Mouse (Mus musculus) forebrain, embryonic 12.5 days (tissue): ENCODE data around the gene Tenm4. TPM values are rescaled to one million over a fixed set of nuclear protein-coding genes. Genes with fewer than 3 reads are reported as not detected.

ENCODE experiments used
- ATAC-seq: fragments of 200-750 bp; cut with Nextera tagmentation; 2 replicates; pipeline ENCODE4 v1.8.0; 2017; ENCODE audit warnings: moderate TSS enrichment; ENCODE audit not compliant: low FRiP score
- H3K27ac ChIP-seq: fragments of 300-500 bp; sonication (generic); 2 replicates; pipeline ENCODE4 v1.5.1; 2016; ENCODE audit warnings: mild to moderate bottlenecking
- H3K27me3 ChIP-seq: fragments of 300-500 bp; sonication (generic); 2 replicates; pipeline ENCODE4 v1.6.1; 2016; ENCODE audit warnings: mild to moderate bottlenecking
- H3K36me3 ChIP-seq: fragments of 300-500 bp; sonication (generic); replicated peaks from 2 replicates; pipeline ENCODE4 v1.6.1; 2016; ENCODE audit warnings: mild to moderate bottlenecking
- H3K4me1 ChIP-seq: fragments of 300-500 bp; sonication (generic); 2 replicates; pipeline ENCODE4 v1.6.1; 2016
- H3K4me2 ChIP-seq: fragments of 300-500 bp; sonication (generic); 2 replicates; pipeline ENCODE4 v1.6.1; 2016; ENCODE audit warnings: mild to moderate bottlenecking, moderate library complexity
- H3K4me3 ChIP-seq: fragments of 300-500 bp; sonication (generic); replicated peaks from 2 replicates; pipeline ENCODE4 v1.5.1; 2016; ENCODE audit warnings: mild to moderate bottlenecking
- H3K9ac ChIP-seq: fragments of 300-500 bp; sonication (generic); 2 replicates; pipeline ENCODE4 v1.6.1; 2016; ENCODE audit warnings: mild to moderate bottlenecking
- H3K9me3 ChIP-seq: fragments of 300-500 bp; sonication (generic); 2 replicates; pipeline ENCODE4 v1.6.1; 2016
- WGBS: fragments of 180-500 bp; shearing (Covaris S2); methylation state at CpG from one replicate; pipeline ENCODE4 v1.1.7; 2016; 5-methylcytosine and 5-hydroxymethylcytosine counted together
- polyA plus RNA-seq: library from polyadenylated mRNA; unstranded; fragments of >200 nt; fragmentation: Nextera tagmentation; extraction: Ambion mirVana; gene quantifications from 2 replicates; pipeline ENCODE4 v1.2.1, GENCODE M21; 2016

Gene Tenm4
- polyA plus RNA-seq, 1 experiment from 2014 or later, result 62.3 TPM

GRCm38 (mm10) chr7:96480351-96480983 is 309.4 kb downstream of the Tenm4 start:
- ATAC-seq, result 0 out of 2 replicates have a peak, but pooled peaks have one; percentile 27
- WGBS, result 74% methylated on average over 9 of the region's 9 CpGs
- H3K27ac ChIP-seq, result no peak overlapping the region

DNA sequence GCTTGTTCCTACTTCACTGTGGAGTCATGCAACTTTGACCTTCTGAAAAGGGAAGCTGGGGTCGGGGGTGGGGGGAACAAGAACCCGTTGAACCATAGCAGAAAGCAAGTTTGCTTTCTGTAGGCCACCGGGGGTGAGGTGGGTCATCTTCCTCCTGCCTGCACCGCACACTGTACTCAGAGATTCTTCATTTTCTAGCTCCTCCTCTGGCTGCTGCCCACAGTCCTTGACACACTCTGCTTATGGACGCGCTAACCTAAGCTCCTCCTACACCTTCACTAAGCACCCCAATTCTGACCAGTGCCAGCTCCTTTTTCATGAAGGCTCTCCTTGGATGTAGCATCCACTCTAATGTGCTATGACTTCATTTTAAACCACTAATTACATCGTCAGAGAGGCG is 311.9 kb downstream of the Tenm4 start:
- Histone ChIP-seq H3K36me3 (no peaks in the 10 kb centered on the region; the same call in 1 of the 2 replicates), H3K4me3 (no peak overlapping the region), H3K4me2 (no peak overlapping the region), H3K9me3 (no peaks in the 10 kb centered on the region), H3K27me3 (no peaks in the 10 kb centered on the region), H3K4me1 (peaks cover 8% of the 10 kb centered on the region), H3K9ac (no peak overlapping the region), H3K27ac (no peak overlapping the region)
- whole genome bisulfite sequencing, result 81% methylated on average over 8 of the region's 8 CpGs
- no peak for ATAC-seq

More at GRCm38 (mm10) chr7:96480351-96480983, 309.4 kb downstream of the Tenm4 start:
- peaks cover 8% of the 10 kb centered on the region for H3K4me1 ChIP-seq
- no peaks in the 10 kb centered on the region for H3K9me3 ChIP-seq
- no peaks in the 10 kb centered on the region; the same call in 1 of the 2 replicates for H3K36me3 ChIP-seq
- H3K4me3 ChIP-seq, result no peak overlapping the region
- H3K4me2 ChIP-seq, result no peak overlapping the region
- no peaks in the 10 kb centered on the region for H3K27me3 ChIP-seq
- H3K9ac ChIP-seq, result no peak overlapping the region

DNA sequence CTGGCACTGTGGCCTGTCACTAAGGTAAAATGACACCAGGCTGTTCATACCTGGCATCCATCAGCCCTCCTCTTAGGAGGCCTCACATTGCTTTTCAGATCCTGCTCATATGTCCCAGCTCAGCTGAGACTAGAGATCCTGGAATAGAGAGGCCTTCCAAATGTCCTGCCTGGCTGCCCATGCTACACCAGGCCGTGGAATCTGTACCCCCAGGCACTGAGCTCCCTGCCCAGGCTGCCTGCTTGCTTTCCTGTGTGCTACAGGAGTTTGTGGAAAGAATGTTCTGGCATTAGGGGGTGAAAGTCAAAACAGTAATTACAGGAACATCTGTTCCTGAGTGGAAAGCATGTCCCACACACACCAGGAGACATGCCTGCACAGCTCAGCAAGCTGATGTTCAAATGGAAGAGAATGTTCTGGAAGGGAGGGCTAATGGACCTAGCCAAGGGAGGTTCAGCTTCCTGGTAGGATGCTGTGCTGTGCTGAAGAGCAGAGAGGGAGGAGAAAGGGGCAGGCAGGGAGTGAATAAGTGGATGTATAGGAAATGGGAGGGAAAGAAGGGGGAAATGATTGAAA is 313.0 kb downstream of the Tenm4 start:
- Histone ChIP-seq H3K27ac (no peak overlapping the region), H3K9me3 (no peaks in the 10 kb centered on the region), H3K4me1 (peaks cover 8% of the 10 kb centered on the region), H3K4me2 (no peak overlapping the region), H3K27me3 (no peaks in the 10 kb centered on the region), H3K4me3 (no peak overlapping the region), H3K36me3 (no peaks in the 10 kb centered on the region; the same call in 1 of the 2 replicates), H3K9ac (no peak overlapping the region)
- ATAC-seq, result no peak
- WGBS, result 90% methylated on average over 1 of the region's 1 CpGs

- Histone ChIP-seq H3K27ac (no peak overlapping the region), H3K4me2 (no peak overlapping the region), H3K36me3 (no peaks in the 10 kb centered on the region), H3K9ac (no peak overlapping the region), H3K27me3 (no peaks in the 10 kb centered on the region), H3K4me3 (no peak overlapping the region), H3K9me3 (no peaks in the 10 kb centered on the region), H3K4me1 (no peaks in the 10 kb centered on the region)
- ATAC-seq, result no peak
- 89% methylated on average over 6 of the region's 6 CpGs for WGBS
Observed at GRCm38 (mm10) chr7:96489348-96490076, 318.5 kb downstream of the Tenm4 start.

DNA sequence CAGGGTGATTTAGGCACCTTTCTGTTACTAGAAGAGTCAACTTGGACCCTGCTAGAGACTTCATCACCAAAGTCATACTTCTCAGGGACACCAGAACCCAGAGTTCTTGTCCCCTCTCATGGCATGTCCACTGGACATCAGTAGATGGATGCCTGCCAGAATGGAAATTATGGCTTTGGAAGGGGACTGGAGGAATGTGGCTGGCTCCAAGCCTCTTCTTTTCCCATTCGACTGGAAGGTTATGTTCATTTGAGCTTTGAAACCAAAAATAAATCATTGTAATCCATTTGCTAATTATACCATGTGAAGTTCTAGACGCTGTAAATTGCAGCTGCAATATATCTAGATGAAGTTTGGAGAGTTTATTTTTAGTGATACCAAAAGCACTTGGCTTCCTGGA is 320.9 kb downstream of the Tenm4 start:
- Histone ChIP-seq H3K9ac (no peak overlapping the region), H3K27ac (no peak overlapping the region), H3K27me3 (no peaks in the 10 kb centered on the region), H3K9me3 (no peaks in the 10 kb centered on the region), H3K4me2 (no peak overlapping the region), H3K4me3 (no peak overlapping the region), H3K4me1 (no peaks in the 10 kb centered on the region), H3K36me3 (no peaks in the 10 kb centered on the region)
- WGBS, result 88% methylated on average over 2 of the region's 2 CpGs
- no peak for ATAC-seq

- no peak overlapping the region for H3K9ac ChIP-seq
- 93% methylated on average over 7 of the region's 7 CpGs for WGBS
- H3K27me3 ChIP-seq, result no peaks in the 10 kb centered on the region
- no peaks in the 10 kb centered on the region for H3K9me3 ChIP-seq
- ATAC-seq, result no peak
- H3K4me3 ChIP-seq, result no peak overlapping the region
- H3K4me2 ChIP-seq, result no peak overlapping the region
- H3K4me1 ChIP-seq, result no peaks in the 10 kb centered on the region
- H3K36me3 ChIP-seq, result no peaks in the 10 kb centered on the region
- no peak overlapping the region for H3K27ac ChIP-seq
Observed at GRCm38 (mm10) chr7:96492696-96493095, 321.6 kb downstream of the Tenm4 start.

DNA sequence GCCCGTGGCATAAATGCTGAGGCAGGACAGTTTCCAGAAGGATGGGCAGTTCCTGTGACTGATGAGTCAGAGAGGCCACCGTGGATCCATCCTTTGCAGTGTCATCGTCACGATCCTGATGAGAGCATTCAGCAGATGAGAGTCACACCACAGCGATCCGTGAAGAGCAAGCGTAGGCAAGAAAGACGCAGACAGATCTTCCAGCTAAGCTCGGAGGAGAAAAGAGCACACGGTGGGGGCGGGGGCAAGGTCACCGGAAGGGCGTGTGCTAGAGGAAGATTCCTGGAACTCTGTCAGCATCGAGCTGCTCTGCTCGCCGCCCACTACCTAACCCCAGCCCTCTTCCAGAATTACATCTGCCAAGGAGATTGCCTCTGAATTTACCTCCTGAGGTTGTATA is 323.0 kb downstream of the Tenm4 start:
- no peak for ATAC-seq
- H3K4me2 ChIP-seq, result no peak overlapping the region
- 86% methylated on average over 16 of the region's 16 CpGs for WGBS
- H3K9me3 ChIP-seq, result no peaks in the 10 kb centered on the region
- no peaks in the 10 kb centered on the region for H3K36me3 ChIP-seq
- H3K4me1 ChIP-seq, result no peaks in the 10 kb centered on the region
- no peak overlapping the region for H3K4me3 ChIP-seq
- H3K9ac ChIP-seq, result no peak overlapping the region
- no peaks in the 10 kb centered on the region for H3K27me3 ChIP-seq
- no peak overlapping the region for H3K27ac ChIP-seq

DNA sequence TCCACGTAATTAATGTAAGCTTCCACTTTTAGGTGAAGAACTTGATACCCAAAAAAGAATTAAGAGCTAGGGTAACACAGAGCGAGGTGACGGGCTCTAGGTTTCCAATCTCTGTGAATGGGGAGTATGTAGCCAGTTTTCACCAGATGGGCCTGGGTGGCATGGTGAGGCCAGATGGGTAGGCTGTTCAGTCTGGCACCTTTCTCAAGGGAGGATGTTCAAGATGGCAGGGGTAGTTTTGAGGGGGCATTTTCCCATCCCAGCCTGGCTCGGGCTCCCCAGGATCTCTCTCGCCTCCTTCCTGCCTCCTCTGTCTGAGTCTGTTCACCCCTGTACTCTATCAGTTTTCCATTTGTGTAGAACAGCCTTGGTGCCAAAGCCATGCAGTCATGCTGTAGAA is 329.1 kb downstream of the Tenm4 start:
- H3K4me1 ChIP-seq, result peaks cover 12% of the 10 kb centered on the region; the same call in 1 of the 2 replicates
- ATAC-seq, result no peak

DNA sequence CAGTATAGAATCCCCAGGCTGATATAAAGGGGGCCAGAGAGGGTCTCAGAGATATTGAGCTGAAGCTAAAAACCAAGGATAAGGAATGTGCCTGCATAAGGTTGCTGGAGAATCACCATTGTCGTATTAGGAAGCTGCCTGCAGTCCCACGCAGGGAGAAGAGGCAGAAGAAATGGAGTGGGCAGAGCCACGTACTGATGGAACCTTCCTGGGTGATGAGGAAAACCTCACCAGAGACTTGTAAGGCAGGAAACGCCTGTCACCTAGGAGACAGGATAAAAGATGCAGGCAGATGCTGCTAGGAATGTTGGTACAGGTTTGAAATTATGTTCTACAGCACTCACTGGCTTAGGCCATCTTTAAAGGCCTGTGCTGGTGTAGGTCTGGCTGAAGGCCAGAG is 329.8 kb downstream of the Tenm4 start:
- H3K9ac ChIP-seq, result no peak overlapping the region
- no peaks in the 10 kb centered on the region for H3K9me3 ChIP-seq
- H3K27ac ChIP-seq, result no peak overlapping the region
- no peak overlapping the region for H3K4me3 ChIP-seq
- WGBS, result 87% methylated on average over 4 of the region's 4 CpGs
- H3K36me3 ChIP-seq, result no peaks in the 10 kb centered on the region
- H3K4me1 ChIP-seq, result peaks cover 19% of the 10 kb centered on the region
- peaks cover 7% of the 10 kb centered on the region; the same call in 1 of the 2 replicates for H3K27me3 ChIP-seq
- ATAC-seq, result no peak
- H3K4me2 ChIP-seq, result no peak overlapping the region

More for the DNA sequence above, 329.1 kb downstream of the Tenm4 start:
- Histone ChIP-seq H3K9me3 (no peaks in the 10 kb centered on the region), H3K4me3 (no peak overlapping the region), H3K4me2 (no peak overlapping the region), H3K27ac (no peak overlapping the region), H3K36me3 (no peaks in the 10 kb centered on the region), H3K9ac (no peak overlapping the region), H3K27me3 (peaks cover 7% of the 10 kb centered on the region; the same call in 1 of the 2 replicates)
- 94% methylated on average over 5 of the region's 5 CpGs for WGBS

GRCm38 (mm10) chr7:96502321-96502973 is 331.4 kb downstream of the Tenm4 start:
- no peaks in the 10 kb centered on the region for H3K36me3 ChIP-seq
- H3K9ac ChIP-seq, result no peak overlapping the region
- H3K9me3 ChIP-seq, result no peaks in the 10 kb centered on the region
- 0 out of 2 replicates have a peak overlapping the region, but pooled peaks have one; percentile 36 for H3K27ac ChIP-seq
- no peak for ATAC-seq
- peaks cover 22% of the 10 kb centered on the region for H3K4me1 ChIP-seq
- H3K4me3 ChIP-seq, result no peak overlapping the region
- H3K4me2 ChIP-seq, result no peak overlapping the region
- peaks cover 7% of the 10 kb centered on the region; the same call in 1 of the 2 replicates for H3K27me3 ChIP-seq
- WGBS, result 71% methylated on average over 11 of the region's 11 CpGs

DNA sequence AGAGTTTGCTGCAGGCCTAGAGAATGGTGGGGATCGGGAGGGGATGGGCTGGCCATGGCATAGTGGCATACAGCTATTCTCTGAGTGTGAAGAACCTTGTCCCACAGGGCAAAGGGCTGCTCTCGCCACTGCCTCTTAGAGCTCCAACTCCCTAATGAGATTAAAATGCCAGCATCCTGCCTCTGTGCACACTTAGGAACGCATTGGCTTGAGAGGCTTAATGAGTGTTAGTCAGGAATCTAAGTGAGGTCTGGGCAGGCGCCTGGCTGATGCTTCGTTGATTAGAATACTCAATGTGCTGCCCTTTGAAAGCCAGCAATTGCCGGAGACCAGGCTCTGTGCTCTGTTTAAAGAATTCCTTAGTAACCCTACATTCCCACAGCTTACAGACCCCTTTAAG is 334.5 kb downstream of the Tenm4 start:
- H3K9me3 ChIP-seq, result no peaks in the 10 kb centered on the region
- H3K4me1 ChIP-seq, result peaks cover 22% of the 10 kb centered on the region
- H3K27me3 ChIP-seq, result peaks cover 7% of the 10 kb centered on the region; the same call in 1 of the 2 replicates
- ATAC-seq, result peak; percentile 33; the same call in 1 of the 2 replicates
- H3K9ac ChIP-seq, result no peak overlapping the region
- H3K4me2 ChIP-seq, result no peak overlapping the region
- H3K36me3 ChIP-seq, result no peaks in the 10 kb centered on the region
- H3K4me3 ChIP-seq, result no peak overlapping the region
- 10% methylated on average over 6 of the region's 6 CpGs for WGBS
- H3K27ac ChIP-seq, result peak overlapping the region; percentile 32; the same call in 1 of the 2 replicates

- 90% methylated on average over 8 of the region's 8 CpGs for WGBS
- Histone ChIP-seq H3K4me3 (no peak overlapping the region), H3K4me2 (no peak overlapping the region), H3K27me3 (peaks cover 7% of the 10 kb centered on the region; the same call in 1 of the 2 replicates), H3K4me1 (peaks cover 26% of the 10 kb centered on the region), H3K36me3 (no peaks in the 10 kb centered on the region), H3K9ac (no peak overlapping the region), H3K9me3 (no peaks in the 10 kb centered on the region), H3K27ac (no peak overlapping the region)
- ATAC-seq, result no peak
Observed at GRCm38 (mm10) chr7:96507046-96507445, 336.0 kb downstream of the Tenm4 start.
